Mouse (Mus musculus): ENCODE results near the gene Zfp697. TPM values are rescaled to one million over a fixed set of nuclear protein-coding genes. Genes with fewer than 3 reads are reported as not detected.

Gene Zfp697
- polyA plus RNA-seq, 1 experiment: not detected

DNA sequence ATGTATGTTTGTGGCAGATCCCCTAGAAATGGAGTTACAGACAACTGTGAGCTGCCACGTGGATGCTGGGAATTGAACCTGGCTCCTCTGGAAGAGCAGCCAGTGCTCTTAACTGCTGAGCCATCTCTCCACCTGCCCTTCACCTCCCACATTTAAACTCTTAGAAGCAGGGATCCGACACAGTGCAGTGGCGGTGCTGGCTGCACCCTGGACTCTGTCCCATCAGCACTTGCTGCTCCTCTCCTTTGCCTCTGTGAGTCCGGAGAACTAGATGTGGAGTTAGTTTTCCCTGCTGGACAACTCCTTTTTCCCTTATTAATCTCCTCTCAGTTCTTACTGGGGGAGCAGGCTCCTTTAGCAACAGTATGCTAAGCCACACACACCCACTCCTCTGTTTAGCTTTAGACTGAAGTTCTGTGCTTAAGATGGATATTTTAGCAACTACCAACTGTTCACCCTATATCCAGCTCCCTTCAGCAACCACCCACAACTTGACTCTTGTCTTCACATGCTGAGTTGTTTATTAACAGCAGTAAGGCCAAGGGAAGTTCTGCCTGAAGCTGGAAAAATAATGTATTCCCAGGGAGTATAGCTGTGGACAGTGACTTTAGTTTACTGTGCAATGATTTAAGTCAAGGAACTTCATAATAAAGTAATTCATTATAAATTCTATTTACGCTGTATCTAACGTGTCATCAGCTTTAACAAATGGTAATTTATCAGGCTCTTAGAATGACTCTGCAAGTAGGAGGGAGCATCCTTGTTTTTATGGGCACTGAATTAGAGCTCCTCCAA lies 36.9 kb downstream of the Zfp697 start:
- Histone ChIP-seq H3K9me3 (no peaks in the 10 kb centered on the region), H3K27me3 (replicated peaks) (peaks cover 11% of the 10 kb centered on the region), H3K4me3 (replicated peaks) (no peak overlapping the region), H3K4me1 (peaks cover 49% of the 10 kb centered on the region), H3K36me3 (replicated peaks; ENCODE audit: low read length) (no peaks in the 10 kb centered on the region)
- no peak for TF ChIP-seq GATA1 (IDR thresholded peaks at IDR 0.05; ENCODE audit: borderline replicate concordance, low read length)
- TF ChIP-seq FLI1 (IDR thresholded peaks at IDR 0.05; ENCODE audit: low read length): no peak

DNA sequence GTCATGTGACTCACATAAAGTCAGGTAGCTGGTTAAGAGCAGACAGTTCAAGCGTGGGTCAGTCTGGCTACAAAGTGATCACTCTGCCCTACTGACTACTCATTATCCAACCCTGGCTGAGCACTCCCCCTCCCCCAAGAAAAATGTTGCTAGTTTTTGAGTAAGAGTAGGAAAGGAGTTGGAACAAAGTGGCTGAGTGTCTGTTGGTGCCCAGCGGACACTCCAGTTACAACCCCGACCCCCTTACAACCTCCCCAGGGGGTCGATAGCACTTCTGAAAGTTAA lies 37.5 kb downstream of the Zfp697 start:
- Histone ChIP-seq H3K27me3 (replicated peaks) (peaks cover 11% of the 10 kb centered on the region), H3K9me3 (no peaks in the 10 kb centered on the region), H3K4me3 (replicated peaks) (no peak overlapping the region), H3K4me1 (peaks cover 48% of the 10 kb centered on the region), H3K36me3 (replicated peaks; ENCODE audit: low read length) (no peaks in the 10 kb centered on the region)
- no peak for TF ChIP-seq FLI1 (IDR thresholded peaks at IDR 0.05; ENCODE audit: low read length)
- no peak for TF ChIP-seq GATA1 (IDR thresholded peaks at IDR 0.05; ENCODE audit: borderline replicate concordance, low read length)

DNA sequence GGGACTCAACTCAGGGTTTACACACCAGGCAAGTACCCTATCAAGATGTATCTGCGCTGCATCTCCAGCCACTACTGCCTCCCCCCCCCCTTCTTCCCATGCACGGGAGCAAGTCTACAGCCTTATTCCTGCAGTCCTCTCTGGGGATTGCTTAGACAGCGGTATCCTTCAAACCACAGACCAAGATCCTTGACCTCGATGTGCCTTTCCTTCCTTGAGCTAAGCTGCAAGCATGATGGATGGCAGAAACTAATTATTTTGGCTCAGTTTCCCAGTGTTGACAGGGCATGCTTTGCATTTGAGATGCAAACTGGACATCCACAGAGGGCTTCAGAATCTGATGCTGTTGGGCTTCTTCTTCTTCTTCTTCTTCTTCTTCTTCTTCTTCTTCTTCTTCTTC lies 40.7 kb downstream of the Zfp697 start:
- peaks cover 48% of the 10 kb centered on the region for H3K4me1 ChIP-seq
- TF ChIP-seq GATA1 (IDR thresholded peaks at IDR 0.05; ENCODE audit: borderline replicate concordance, low read length): no peak
- no peak for TF ChIP-seq FLI1 (IDR thresholded peaks at IDR 0.05; ENCODE audit: low read length)
- no peak overlapping the region for H3K4me3 ChIP-seq (replicated peaks)
- no peaks in the 10 kb centered on the region for H3K9me3 ChIP-seq
- no peaks in the 10 kb centered on the region for H3K36me3 ChIP-seq (replicated peaks; ENCODE audit: low read length)
- H3K27me3 ChIP-seq (replicated peaks): peaks cover 37% of the 10 kb centered on the region

DNA sequence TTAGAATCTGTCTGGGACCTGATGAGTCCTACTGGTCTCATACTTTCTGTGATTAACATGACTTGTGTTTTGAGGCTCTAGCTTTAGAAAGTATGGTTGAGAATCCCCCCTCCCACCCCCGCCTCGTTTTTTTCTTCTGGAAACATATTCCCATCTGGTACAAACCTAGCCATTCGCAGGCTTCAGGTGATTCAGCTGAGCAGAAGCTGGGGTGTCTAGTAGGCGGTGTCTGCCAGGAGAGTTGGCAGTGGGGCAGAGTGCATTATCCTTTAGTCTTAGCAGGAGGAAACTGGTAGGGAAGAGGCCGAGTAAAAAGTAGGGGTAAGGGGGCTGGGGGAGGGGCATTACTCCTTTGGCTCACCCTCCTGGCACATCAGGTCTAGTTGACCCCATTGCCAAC lies 44.5 kb downstream of the Zfp697 start:
- Histone ChIP-seq H3K36me3 (replicated peaks; ENCODE audit: low read length) (no peaks in the 10 kb centered on the region), H3K9me3 (no peaks in the 10 kb centered on the region), H3K27me3 (replicated peaks) (peaks cover 64% of the 10 kb centered on the region), H3K4me3 (replicated peaks) (peak overlapping the region; percentile 94), H3K4me1 (peaks cover 55% of the 10 kb centered on the region)
- TF ChIP-seq GATA1 (IDR thresholded peaks at IDR 0.05; ENCODE audit: borderline replicate concordance, low read length) (no peak), FLI1 (IDR thresholded peaks at IDR 0.05; ENCODE audit: low read length) (no peak)

DNA sequence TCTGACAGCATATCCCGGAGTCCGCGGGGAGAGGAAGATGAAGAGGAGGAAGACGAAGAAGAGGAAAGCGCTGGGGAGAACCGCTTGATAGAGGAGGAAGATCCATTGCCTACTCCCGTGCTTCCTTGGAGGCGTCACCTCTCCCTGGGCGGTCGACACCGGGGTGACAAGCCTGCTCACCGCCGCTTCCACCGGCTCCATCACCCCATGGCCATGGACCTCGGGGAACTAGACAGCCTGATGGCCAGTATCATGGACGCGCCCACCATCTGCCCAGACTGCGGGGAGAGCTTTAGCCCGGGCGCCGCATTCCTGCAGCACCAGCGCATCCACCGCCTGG lies 45.0 kb downstream of the Zfp697 start:
- H3K4me1 ChIP-seq: peaks cover 55% of the 10 kb centered on the region
- H3K27me3 ChIP-seq (replicated peaks): peaks cover 60% of the 10 kb centered on the region
- no peaks in the 10 kb centered on the region for H3K9me3 ChIP-seq
- peak overlapping the region; percentile 94 for H3K4me3 ChIP-seq (replicated peaks)
- no peaks in the 10 kb centered on the region for H3K36me3 ChIP-seq (replicated peaks; ENCODE audit: low read length)
- no peak for TF ChIP-seq GATA1 (IDR thresholded peaks at IDR 0.05; ENCODE audit: borderline replicate concordance, low read length)
- no peak for TF ChIP-seq FLI1 (IDR thresholded peaks at IDR 0.05; ENCODE audit: low read length)

DNA sequence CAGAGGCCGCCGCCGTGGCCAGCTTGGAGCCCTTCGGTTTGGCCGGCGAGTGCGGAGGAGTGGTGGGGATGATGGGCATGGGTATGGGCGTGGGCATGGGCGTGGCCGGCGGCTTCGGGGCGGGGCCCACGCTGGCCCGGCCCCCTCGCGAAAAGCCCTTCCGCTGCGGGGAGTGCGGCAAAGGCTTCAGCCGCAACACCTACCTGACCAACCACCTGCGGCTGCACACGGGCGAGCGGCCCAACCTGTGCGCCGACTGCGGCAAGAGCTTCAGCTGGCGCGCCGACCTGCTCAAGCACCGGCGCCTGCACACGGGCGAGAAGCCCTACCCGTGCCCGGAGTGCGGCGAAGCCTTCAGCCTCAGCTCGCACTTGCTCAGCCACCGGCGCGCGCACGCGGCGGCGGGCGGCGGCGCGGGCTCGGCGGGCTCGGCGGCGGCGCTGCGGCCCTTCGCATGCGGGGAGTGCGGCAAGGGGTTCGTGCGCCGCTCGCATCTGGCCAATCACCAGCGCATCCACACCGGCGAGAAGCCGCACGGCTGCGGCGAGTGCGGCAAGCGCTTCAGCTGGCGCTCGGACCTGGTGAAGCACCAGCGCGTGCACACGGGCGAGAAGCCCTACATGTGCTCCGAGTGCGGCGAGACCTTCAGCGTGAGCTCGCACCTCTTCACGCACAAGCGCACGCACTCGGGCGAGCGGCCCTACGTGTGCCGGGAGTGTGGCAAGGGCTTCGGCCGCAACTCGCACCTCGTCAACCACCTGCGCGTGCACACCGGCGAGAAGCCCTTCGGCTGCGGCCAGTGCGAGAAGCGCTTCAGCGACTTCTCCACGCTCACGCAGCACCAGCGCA lies 45.6 kb downstream of the Zfp697 start:
- Histone ChIP-seq H3K4me1 (peaks cover 51% of the 10 kb centered on the region), H3K27me3 (replicated peaks) (peaks cover 55% of the 10 kb centered on the region), H3K36me3 (replicated peaks; ENCODE audit: low read length) (no peaks in the 10 kb centered on the region), H3K9me3 (no peaks in the 10 kb centered on the region), H3K4me3 (replicated peaks) (peak overlapping the region; percentile 94)
- no peak for TF ChIP-seq GATA1 (IDR thresholded peaks at IDR 0.05; ENCODE audit: borderline replicate concordance, low read length)
- no peak for TF ChIP-seq FLI1 (IDR thresholded peaks at IDR 0.05; ENCODE audit: low read length)

DNA sequence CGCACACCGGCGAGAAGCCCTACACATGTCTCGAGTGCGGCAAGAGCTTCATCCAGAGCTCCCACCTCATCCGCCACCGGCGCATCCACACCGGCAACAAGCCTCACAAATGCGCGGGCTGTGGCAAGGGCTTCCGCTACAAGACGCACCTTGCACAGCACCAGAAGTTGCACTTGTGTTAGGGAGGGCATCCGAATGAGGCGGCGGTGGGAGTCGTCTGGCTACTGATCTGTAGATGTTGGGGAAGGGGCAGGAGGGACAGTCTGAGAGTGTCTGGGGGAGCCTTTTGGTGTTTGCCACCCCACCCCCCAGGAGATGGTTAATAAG lies 46.2 kb downstream of the Zfp697 start:
- H3K4me3 ChIP-seq (replicated peaks): peak overlapping the region; percentile 94
- no peaks in the 10 kb centered on the region for H3K36me3 ChIP-seq (replicated peaks; ENCODE audit: low read length)
- no peaks in the 10 kb centered on the region for H3K9me3 ChIP-seq
- peaks cover 46% of the 10 kb centered on the region for H3K4me1 ChIP-seq
- peaks cover 53% of the 10 kb centered on the region for H3K27me3 ChIP-seq (replicated peaks)
- no peak for TF ChIP-seq FLI1 (IDR thresholded peaks at IDR 0.05; ENCODE audit: low read length)
- TF ChIP-seq GATA1 (IDR thresholded peaks at IDR 0.05; ENCODE audit: borderline replicate concordance, low read length): no peak

DNA sequence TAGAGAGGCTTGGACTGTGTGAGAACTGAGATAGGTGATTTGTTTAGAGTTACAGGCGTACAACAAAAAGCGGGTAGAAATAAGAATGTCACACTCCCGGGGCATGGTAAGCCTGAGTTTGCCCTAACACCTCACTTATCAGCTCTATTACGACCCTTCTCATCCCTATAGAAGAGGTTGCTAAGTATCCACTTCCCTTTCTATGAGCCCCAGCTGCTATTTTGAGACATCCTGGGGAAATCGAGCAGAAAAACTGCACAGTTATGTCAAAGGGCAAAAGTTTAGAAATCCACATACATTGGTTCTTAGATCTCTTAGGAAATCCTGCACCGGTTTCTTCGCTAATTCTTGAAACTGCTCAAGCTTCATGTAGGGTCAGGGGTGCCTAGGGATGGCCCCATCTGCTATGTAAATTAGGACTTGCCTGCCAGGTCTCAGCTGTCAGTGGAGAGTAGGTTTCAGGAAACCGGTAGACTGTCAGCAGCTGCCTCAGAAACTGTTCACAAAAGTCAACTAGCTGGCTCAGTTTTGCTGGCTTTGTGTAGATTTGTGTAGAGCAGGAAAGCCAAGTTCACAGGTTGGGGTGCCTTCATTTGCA lies 46.8 kb downstream of the Zfp697 start:
- TF ChIP-seq GATA1 (IDR thresholded peaks at IDR 0.05; ENCODE audit: borderline replicate concordance, low read length) (no peak), FLI1 (IDR thresholded peaks at IDR 0.05; ENCODE audit: low read length) (no peak)
- H3K36me3 ChIP-seq (replicated peaks; ENCODE audit: low read length): no peaks in the 10 kb centered on the region
- H3K4me1 ChIP-seq: peaks cover 45% of the 10 kb centered on the region
- H3K4me3 ChIP-seq (replicated peaks): peak overlapping the region; percentile 94
- peaks cover 53% of the 10 kb centered on the region for H3K27me3 ChIP-seq (replicated peaks)
- no peaks in the 10 kb centered on the region for H3K9me3 ChIP-seq

DNA sequence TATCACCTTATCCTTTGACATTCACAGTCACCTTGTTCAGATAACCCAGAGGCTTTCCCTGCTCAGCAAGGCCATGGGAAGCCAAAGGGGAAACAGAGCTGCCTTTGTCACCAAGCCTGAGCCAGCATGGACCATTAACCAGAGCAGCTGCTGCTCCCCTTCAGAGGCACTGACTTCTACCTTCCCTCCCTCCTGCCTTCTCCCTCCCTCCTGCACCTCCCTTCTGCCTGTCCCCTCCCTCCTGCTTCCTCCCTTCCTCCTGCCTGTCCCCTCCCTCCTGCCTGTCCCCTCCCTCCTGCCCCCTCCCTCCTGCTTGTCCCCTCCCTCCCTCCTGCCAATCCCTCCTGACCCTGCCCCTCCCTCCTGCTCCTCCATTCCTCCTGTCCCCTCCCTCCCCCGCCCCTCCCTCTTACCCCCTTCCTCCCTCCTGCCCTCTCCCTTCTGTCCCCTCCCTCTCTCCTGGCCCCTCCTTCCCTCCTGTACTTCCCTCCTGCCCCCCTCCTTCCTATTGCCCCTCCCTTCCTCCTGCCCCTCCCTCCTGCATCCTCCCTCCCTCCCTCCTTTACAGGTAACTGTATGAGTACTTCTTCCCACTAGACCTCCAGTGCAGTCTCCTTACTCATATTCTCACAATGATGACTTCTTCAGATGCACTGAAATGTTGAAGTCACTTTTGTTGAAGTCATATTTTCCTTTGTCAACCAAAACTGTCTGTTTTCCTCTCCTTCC lies 52.0 kb downstream of the Zfp697 start:
- no peak overlapping the region for H3K4me3 ChIP-seq (replicated peaks)
- no peaks in the 10 kb centered on the region for H3K36me3 ChIP-seq (replicated peaks; ENCODE audit: low read length)
- peaks cover 18% of the 10 kb centered on the region for H3K27me3 ChIP-seq (replicated peaks)
- no peaks in the 10 kb centered on the region for H3K9me3 ChIP-seq
- no peak for TF ChIP-seq FLI1 (IDR thresholded peaks at IDR 0.05; ENCODE audit: low read length)
- no peak for TF ChIP-seq GATA1 (IDR thresholded peaks at IDR 0.05; ENCODE audit: borderline replicate concordance, low read length)
- peaks cover 8% of the 10 kb centered on the region for H3K4me1 ChIP-seq

Data from megakaryocyte, embryonic 14.5 days (primary cell).